Mouse (Mus musculus) regulatory T cell (primary cell): ENCODE measurements at regions not wholly inside any gene's neighbourhood (a gene's known extent, or its start where the extent isn't known, plus 50 kb on each side); places are given as distances from the start of the nearest gene placed in this dataset.

Source experiments
- in situ Hi-C: fragments of 300-600 bp; cut with MboI, MseI; formaldehyde crosslinking; loops from one replicate; pipeline ENCODE4 v1.15.1; 2025; ENCODE audit warnings: high pct_unique_total_duplicates

GRCm38 (mm10) chr4:68382007-68382406, 572.2 kb downstream of the Brinp1 start:
- in situ Hi-C loops: no loop called here

GRCm38 (mm10) chr4:68367983-68368382, 586.2 kb downstream of the Brinp1 start:
- in situ Hi-C loops: no loop called here

- in situ Hi-C loops: no loop called here
Observed at GRCm38 (mm10) chr4:68319575-68319974, 634.6 kb downstream of the Brinp1 start.

- in situ Hi-C loops: loop anchor here (5.0 kb wide), 1 partner anchor 40 kb away; no protein-coding TSS in a partner anchor
Observed at GRCm38 (mm10) chr4:68312751-68313150, 641.4 kb downstream of the Brinp1 start.

- in situ Hi-C loops: no loop called here
Observed at GRCm38 (mm10) chr4:68284845-68285244, 669.4 kb downstream of the Brinp1 start.

- in situ Hi-C loops: no loop called here
Observed at GRCm38 (mm10) chr4:68280903-68281302, 673.3 kb downstream of the Brinp1 start.

- in situ Hi-C loops: loop anchor here (5.0 kb wide), 1 partner anchor 58 kb away; no protein-coding TSS in a partner anchor
Observed at GRCm38 (mm10) chr4:68275063-68275708, 679.0 kb downstream of the Brinp1 start.
